Mouse (Mus musculus): ENCODE data around the gene Slu7.

Gene Slu7

GRCm38 (mm10) chr11:43484057-43484456, 50.5 kb downstream of the Slu7 start:
- no peak for DNase-seq (ENCODE audit: low read depth in 2 of 2, low spot score in 2 of 2)

GRCm38 (mm10) chr11:43484652-43485051, 51.1 kb downstream of the Slu7 start:
- DNase-seq (ENCODE audit: low read depth in 2 of 2, low spot score in 2 of 2) = no peak

- no peak for DNase-seq (ENCODE audit: low read depth in 2 of 2, low spot score in 2 of 2)
Observed at GRCm38 (mm10) chr11:43485855-43486254, 52.3 kb downstream of the Slu7 start.

GRCm38 (mm10) chr11:43492663-43493062, 59.1 kb downstream of the Slu7 start:
- DNase-seq (ENCODE audit: low read depth in 2 of 2, low spot score in 2 of 2) = peak; percentile 64 to 71

- peak; percentile 54 to 67 for DNase-seq (ENCODE audit: low read depth in 2 of 2, low spot score in 2 of 2)
Observed at GRCm38 (mm10) chr11:43493815-43494409, 60.4 kb downstream of the Slu7 start.

- DNase-seq (ENCODE audit: low read depth in 2 of 2, low spot score in 2 of 2) = no peak
Observed at GRCm38 (mm10) chr11:43495037-43495436, 61.5 kb downstream of the Slu7 start.

- no peak for DNase-seq (ENCODE audit: low read depth in 2 of 2, low spot score in 2 of 2)
Observed at GRCm38 (mm10) chr11:43495532-43495931, 62.0 kb downstream of the Slu7 start.
